Mouse (Mus musculus) heart, postnatal 0 days (tissue): ENCODE results near the gene Erap1.

Experiments used
- CTCF ChIP-seq: IDR thresholded peaks from 2 replicates; pipeline ENCODE4 v1.5.1; 2016; ENCODE audit warnings: antibody characterized with exemption, control low read depth, low read depth
- EP300 ChIP-seq: IDR thresholded peaks from 2 replicates; pipeline ENCODE4 v1.6.1; 2016; ENCODE audit warnings: antibody characterized with exemption, low read depth

- TF ChIP-seq CTCF: no peak
- TF ChIP-seq EP300: no peak
Observed at GRCm38 (mm10) chr13:74639712-74640522, 549 bp downstream of the Erap1 start.
